Mouse (Mus musculus) B cell, adult 62 days (primary cell): ENCODE results near the gene Ceacam15. TPM values are rescaled to one million over a fixed set of nuclear protein-coding genes. Genes with fewer than 3 reads are reported as not detected.

Source experiments
- total RNA-seq: library from RNA; stranded (reverse); gene quantifications from 4 replicates; pipeline ENCODE4 v1.2.4, GENCODE M21; 2023

Ceacam15 gene
- total RNA-seq: not detected in 4 replicates

DNA sequence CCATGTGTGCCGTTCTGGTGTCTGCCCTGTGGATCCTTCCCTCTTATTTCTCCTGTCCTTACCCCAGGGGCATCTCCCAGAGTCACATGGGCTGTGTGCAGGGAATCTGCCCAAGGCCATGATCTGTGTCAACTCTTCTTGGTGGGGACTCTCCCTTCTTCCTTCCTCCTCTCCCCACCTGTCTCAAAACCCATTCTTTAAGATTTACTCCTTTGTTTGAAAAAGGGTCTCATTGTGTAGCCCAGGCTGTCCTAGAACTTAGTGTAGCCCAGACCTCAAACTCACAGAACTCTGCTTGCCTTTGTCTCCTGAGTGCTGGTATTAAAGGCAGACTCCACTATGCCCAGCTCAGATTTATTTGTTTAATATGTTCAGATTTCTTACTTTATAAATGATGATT lies at the start of gene Ceacam15:
Ceacam15 (minus strand) TSS at position 101 of the 400 bp plus-strand sequence.

GRCm38 (mm10) chr7:16721629-16722028 lies 46.1 kb upstream of the Ceacam15 start, which contains the start of gene Ceacam9:
Gene Ceacam9 (plus strand): TSS chr7:16721929.

Other genes with a start within 250 kb of the Ceacam15 start
- 32.2 to 39.7 TPM (median 39.1 TPM) in 4 replicates for gene Tmem160, start 222.9 kb downstream of the Ceacam15 start, total RNA-seq
- not detected in 4 replicates for gene Npas1, start 198.0 kb downstream of the Ceacam15 start, total RNA-seq
- 22.0 to 24.2 TPM (median 22.9 TPM) in 4 replicates for gene Arhgap35, start 60.7 kb downstream of the Ceacam15 start, total RNA-seq
- gene Ceacam9, start 46.2 kb upstream of the Ceacam15 start, total RNA-seq: not detected in 4 replicates
- gene Ap2s1, start 62.7 kb upstream of the Ceacam15 start, total RNA-seq: 60.3 to 84.1 TPM (median 68.1 TPM) in 4 replicates
- gene Slc1a5, start 105.6 kb upstream of the Ceacam15 start, total RNA-seq: 159 to 185 TPM (median 165 TPM) in 4 replicates
- gene Strn4, start 140.2 kb upstream of the Ceacam15 start, total RNA-seq: 105 to 132 TPM (median 127 TPM) in 4 replicates
- gene Fkrp, start 141.0 kb upstream of the Ceacam15 start, total RNA-seq: 23.4 to 27.1 TPM (median 24.3 TPM) in 4 replicates
- 235 to 252 TPM (median 245 TPM) in 4 replicates for gene Prkd2, start 167.2 kb upstream of the Ceacam15 start, total RNA-seq
- 0.18 to 0.31 TPM in 2 of 4 replicates, not detected in the others for gene Dact3, start 199.6 kb upstream of the Ceacam15 start, total RNA-seq
- not detected in 4 replicates for gene Gng8, start 216.1 kb upstream of the Ceacam15 start, total RNA-seq
- 0.35 TPM in 1 of 4 replicates, not detected in the others for gene Ptgir, start 230.8 kb upstream of the Ceacam15 start, total RNA-seq
- gene Calm3, start 248.4 kb upstream of the Ceacam15 start, total RNA-seq: 109 to 120 TPM (median 113 TPM) in 4 replicates